Mouse (Mus musculus): ENCODE results near the gene Cby1.

Cby1 gene

GRCm38 (mm10) chr15:79677936-79678335, 18.9 kb downstream of the Cby1 start:
- no peak for DNase-seq (ENCODE audit: low read depth, low spot score)

- DNase-seq (ENCODE audit: low read depth, low spot score): no peak
These were observed 23.0 kb downstream of the Cby1 start for GRCm38 (mm10) chr15:79681973-79682372.

GRCm38 (mm10) chr15:79683146-79683545, 24.1 kb downstream of the Cby1 start:
- DNase-seq (ENCODE audit: low read depth, low spot score): no peak

- DNase-seq (ENCODE audit: low read depth, low spot score): no peak
These were observed 24.9 kb downstream of the Cby1 start for GRCm38 (mm10) chr15:79683707-79684465.

GRCm38 (mm10) chr15:79684616-79685015, 25.6 kb downstream of the Cby1 start:
- DNase-seq (ENCODE audit: low read depth, low spot score): no peak

- no peak for DNase-seq (ENCODE audit: low read depth, low spot score)
These were observed 26.2 kb downstream of the Cby1 start for GRCm38 (mm10) chr15:79685141-79685641.

- DNase-seq (ENCODE audit: low read depth, low spot score): no peak
These were observed 27.3 kb downstream of the Cby1 start for GRCm38 (mm10) chr15:79686046-79686869.

GRCm38 (mm10) chr15:79687175-79687574, 28.2 kb downstream of the Cby1 start:
- no peak for DNase-seq (ENCODE audit: low read depth, low spot score)

- peak; percentile 82 for DNase-seq (ENCODE audit: low read depth, low spot score)
These were observed 28.8 kb downstream of the Cby1 start, which contains the start of gene Josd1 for GRCm38 (mm10) chr15:79687646-79688267. Josd1 (minus strand) TSS chr15:79687919.

- DNase-seq (ENCODE audit: low read depth, low spot score): no peak
These were observed 29.4 kb downstream of the Cby1 start for GRCm38 (mm10) chr15:79688268-79688956.

GRCm38 (mm10) chr15:79689662-79690425, 30.8 kb downstream of the Cby1 start:
- DNase-seq (ENCODE audit: low read depth, low spot score): no peak

GRCm38 (mm10) chr15:79690426-79691022, 31.5 kb downstream of the Cby1 start, which contains the start of gene Gtpbp1:
Gtpbp1 (plus strand) TSS chr15:79690845.
- peak; percentile 100 for DNase-seq (ENCODE audit: low read depth, low spot score)

- no peak for DNase-seq (ENCODE audit: low read depth, low spot score)
These were observed 32.1 kb downstream of the Cby1 start for GRCm38 (mm10) chr15:79691023-79691508.

- no peak for DNase-seq (ENCODE audit: low read depth, low spot score)
These were observed 33.3 kb downstream of the Cby1 start for GRCm38 (mm10) chr15:79692334-79692733.

GRCm38 (mm10) chr15:79693740-79694139, 34.7 kb downstream of the Cby1 start:
- no peak for DNase-seq (ENCODE audit: low read depth, low spot score)

GRCm38 (mm10) chr15:79694512-79694911, 35.5 kb downstream of the Cby1 start:
- DNase-seq (ENCODE audit: low read depth, low spot score): no peak

- DNase-seq (ENCODE audit: low read depth, low spot score): no peak
These were observed 36.5 kb downstream of the Cby1 start for GRCm38 (mm10) chr15:79695516-79695915.

GRCm38 (mm10) chr15:79696508-79696907, 37.5 kb downstream of the Cby1 start:
- no peak for DNase-seq (ENCODE audit: low read depth, low spot score)

- DNase-seq (ENCODE audit: low read depth, low spot score): no peak
These were observed 38.0 kb downstream of the Cby1 start for GRCm38 (mm10) chr15:79697011-79697410.
